Mouse (Mus musculus): ENCODE data around the gene Psmf1.

GRCm38 (mm10) chr2:151777366-151777765, 33.4 kb upstream of the Psmf1 start:
- TF ChIP-seq CTCF (IDR thresholded peaks at IDR 0.05; ENCODE audit: insufficient read depth, low read length) (no peak), POLR2A (IDR thresholded peaks at IDR 0.05; ENCODE audit: borderline replicate concordance, extremely low read depth, low read depth, low read length) (no peak)

All from lung, adult 2 months (tissue).